Mouse (Mus musculus) intestine, embryonic 14.5 days (tissue): ENCODE results near the gene Gria2. TPM values are rescaled to one million over a fixed set of nuclear protein-coding genes. Genes with fewer than 3 reads are reported as not detected.

Experiments
- ATAC-seq: fragments of 200-750 bp; cut with Nextera tagmentation; replicated peaks from 2 replicates; pipeline ENCODE4 v1.8.0; 2017; ENCODE audit warnings: low read depth, moderate number of reproducible peaks, moderate TSS enrichment, moderate library complexity; ENCODE audit not compliant: low FRiP score, low TSS enrichment
- DNase-seq: peaks from one replicate; pipeline ENCODE4 v3.0.0-alpha.2; 2018; ENCODE audit warnings: low spot score
- H3K27ac ChIP-seq: fragments of 300-500 bp; sonication (generic); 2 replicates; pipeline ENCODE4 v1.5.1; 2014; ENCODE audit warnings: low read depth, mild to moderate bottlenecking, control low read depth
- H3K27me3 ChIP-seq: fragments of 300-500 bp; sonication (generic); replicated peaks from 2 replicates; pipeline ENCODE4 v1.6.1; 2014; ENCODE audit warnings: low read length, control low read depth; ENCODE audit not compliant: control insufficient read depth, insufficient read depth
- H3K36me3 ChIP-seq: fragments of 300-500 bp; sonication (generic); 2 replicates; pipeline ENCODE4 v1.6.1; 2014; ENCODE audit warnings: low read length, control low read depth; ENCODE audit not compliant: control insufficient read depth, insufficient read depth
- H3K4me1 ChIP-seq: fragments of 300-500 bp; sonication (generic); replicated peaks from 2 replicates; pipeline ENCODE4 v1.6.1; 2014; ENCODE audit warnings: low read length, control low read depth, mixed read lengths; ENCODE audit not compliant: control insufficient read depth, insufficient read depth
- H3K4me2 ChIP-seq: fragments of 300-500 bp; sonication (generic); 2 replicates; pipeline ENCODE4 v1.6.1; 2014; ENCODE audit warnings: low read length
- H3K4me3 ChIP-seq: fragments of 300-500 bp; sonication (generic); 2 replicates; pipeline ENCODE4 v1.5.1; 2014; ENCODE audit warnings: low read depth, low read length, control low read depth, mixed read lengths
- H3K9ac ChIP-seq: fragments of 300-500 bp; sonication (generic); 2 replicates; pipeline ENCODE4 v1.6.1; 2014; ENCODE audit warnings: mild to moderate bottlenecking, low read length
- H3K9me3 ChIP-seq: fragments of 300-500 bp; sonication (generic); 2 replicates; pipeline ENCODE4 v1.6.1; 2016; ENCODE audit warnings: low read length, control low read depth; ENCODE audit not compliant: control insufficient read depth
- WGBS: fragments of 180-500 bp; shearing (Covaris S2); extraction: QIAGEN DNeasy Blood & Tissue Kit; methylation state at CpG from one replicate; pipeline ENCODE4 v1.1.7; 2014; 5-methylcytosine and 5-hydroxymethylcytosine counted together
- microRNA-seq: library from miRNA; unstranded; fragments of <30 nt; microRNA quantifications from one replicate; pipeline ENCODE4, GENCODE M21; 2016
- polyA plus RNA-seq: library from polyadenylated mRNA; unstranded; fragments of >200 nt; fragmentation: Nextera tagmentation; extraction: Ambion mirVana; gene quantifications from 2 replicates; pipeline ENCODE4 v1.2.1, GENCODE M21; 2014

Gene Gria2
- polyA plus RNA-seq, 1 experiment from 2014 or later, result 2.3 TPM

GRCm38 (mm10) chr3:80694965-80695364, 107.7 kb downstream of the Gria2 start:
- Histone ChIP-seq H3K27me3 (no peaks in the 10 kb centered on the region), H3K4me1 (no peaks in the 10 kb centered on the region), H3K4me2 (no peak overlapping the region), H3K9ac (no peak overlapping the region), H3K9me3 (no peaks in the 10 kb centered on the region), H3K4me3 (no peak overlapping the region), H3K27ac (no peak overlapping the region), H3K36me3 (no peaks in the 10 kb centered on the region)
- WGBS, result 98% methylated on average over 8 of the region's 8 CpGs
- ATAC-seq, result no peak
- no peak for DNase-seq

- 74% methylated on average over 5 of the region's 5 CpGs for WGBS
- ATAC-seq, result no peak
- Histone ChIP-seq H3K4me1 (no peaks in the 10 kb centered on the region), H3K36me3 (no peaks in the 10 kb centered on the region), H3K27ac (no peak overlapping the region), H3K27me3 (no peaks in the 10 kb centered on the region), H3K9ac (no peak overlapping the region), H3K9me3 (no peaks in the 10 kb centered on the region), H3K4me3 (no peak overlapping the region), H3K4me2 (no peak overlapping the region)
- DNase-seq, result no peak
Observed at GRCm38 (mm10) chr3:80665105-80665504, 137.5 kb downstream of the Gria2 start.

- 63% methylated on average over 2 of the region's 2 CpGs for WGBS
- no peak for ATAC-seq
- Histone ChIP-seq H3K36me3 (no peaks in the 10 kb centered on the region), H3K27ac (no peak overlapping the region), H3K9me3 (no peaks in the 10 kb centered on the region), H3K4me2 (no peak overlapping the region), H3K9ac (no peak overlapping the region), H3K4me1 (no peaks in the 10 kb centered on the region), H3K4me3 (no peak overlapping the region), H3K27me3 (no peaks in the 10 kb centered on the region)
- no peak for DNase-seq
Observed at GRCm38 (mm10) chr3:80663293-80663692, 139.3 kb downstream of the Gria2 start.

GRCm38 (mm10) chr3:80661838-80662237, 140.8 kb downstream of the Gria2 start:
- no peaks in the 10 kb centered on the region for H3K4me1 ChIP-seq
- ATAC-seq (no peak), DNase-seq (no peak)
- H3K27me3 ChIP-seq, result no peaks in the 10 kb centered on the region
- no peaks in the 10 kb centered on the region for H3K36me3 ChIP-seq
- H3K27ac ChIP-seq, result no peak overlapping the region
- H3K9ac ChIP-seq, result no peak overlapping the region
- H3K4me2 ChIP-seq, result no peak overlapping the region
- no peak overlapping the region for H3K4me3 ChIP-seq
- WGBS, result 49% methylated on average over 3 of the region's 3 CpGs
- no peaks in the 10 kb centered on the region for H3K9me3 ChIP-seq

GRCm38 (mm10) chr3:80652213-80652612, 150.4 kb downstream of the Gria2 start:
- H3K4me2 ChIP-seq, result no peak overlapping the region
- no peaks in the 10 kb centered on the region for H3K36me3 ChIP-seq
- DNase-seq, result no peak
- H3K27me3 ChIP-seq, result no peaks in the 10 kb centered on the region
- H3K9ac ChIP-seq, result no peak overlapping the region
- no peaks in the 10 kb centered on the region for H3K4me1 ChIP-seq
- H3K4me3 ChIP-seq, result no peak overlapping the region
- WGBS, result 90% methylated on average over 5 of the region's 5 CpGs
- H3K9me3 ChIP-seq, result no peaks in the 10 kb centered on the region
- no peak overlapping the region for H3K27ac ChIP-seq
- ATAC-seq, result no peak

Small RNA genes within 50 kb of the gene (microRNA-seq; reads per million reads assigned to microRNA genes)
- not detected for gene Gm25749

Other genes with a start within 250 kb of the Gria2 start
- gene Glrb, start 110.8 kb upstream of the Gria2 start, polyA plus RNA-seq, result 4.4 and 5.1 TPM in 2 replicates
- gene Pdgfc, start 233.6 kb upstream of the Gria2 start, polyA plus RNA-seq, result 22.8 and 25.9 TPM in 2 replicates